ENCODE assay signal across 33 mouse cellular contexts in genomic region chr2:67446772-67447171, GRCm38 (mm10). TPM values are rescaled to one million over a fixed set of nuclear protein-coding genes. Genes with fewer than 3 reads are reported as not detected.
DNase-seq lines count a peak whose midpoint lies in the region; ATAC-seq and TF ChIP-seq lines count a peak whose summit lies in the region.
"Had no signal": no experiment of that assay in that cellular context is flagged by ENCODE, and none has a peak within 500 bp of the region (broad histone marks: within the 10 kb centered on the region; RNA-seq: fewer than 3 reads in every experiment).

No protein-coding gene starts in this region.

- peak overlapping the region; percentile 51; the same call in 1 of the 2 replicates for H3K9ac ChIP-seq in heart, adult 2 months (ENCODE audit: low read depth, low read length)
- no peak overlapping the region for H3K9ac ChIP-seq in heart, embryonic 12.5 days
- H3K9ac ChIP-seq: embryonic facial prominence, embryonic 15.5 days; forebrain, embryonic 12.5 days; forebrain, postnatal 0 days; intestine, embryonic 15.5 days; limb, embryonic 15.5 days; liver, embryonic 13.5 days; midbrain, embryonic 12.5 days; neural tube, embryonic 13.5 days had no signal

- H3K27ac ChIP-seq in heart, adult 2 months = peak overlapping the region; percentile 89
- H3K27ac ChIP-seq in heart, embryonic 12.5 days (ENCODE audit: poor library complexity, severe bottlenecking) = no peak overlapping the region
- H3K27ac ChIP-seq: embryonic facial prominence, embryonic 15.5 days; forebrain, embryonic 12.5 days; hindbrain, postnatal 0 days; intestine, embryonic 15.5 days; kidney, postnatal 0 days; limb, embryonic 10.5 days; limb, embryonic 15.5 days; liver, embryonic 13.5 days; midbrain, embryonic 12.5 days; neural tube, embryonic 13.5 days had no signal

- 60% methylated on average over 1 of the region's 1 CpGs for WGBS in heart, adult 2 months
- 59% methylated on average over 1 of the region's 1 CpGs for WGBS in heart, embryonic 12.5 days

- no peaks in the 10 kb centered on the region for H3K79me2 ChIP-seq in heart, adult 2 months (replicated peaks; ENCODE audit: control insufficient read depth, insufficient read depth, low read length)
- no peaks in the 10 kb centered on the region for H3K79me2 ChIP-seq in myocyte (ENCODE audit: control insufficient read depth, insufficient read depth)

- intact Hi-C loops in heart, adult 2 months (cut with DNase I) = loop anchor here (5.0 kb wide), 1 partner anchor 61 kb away; no protein-coding TSS in a partner anchor
- intact Hi-C loops in heart, postnatal 10 days (cut with DNase I) = no loop called here

- TF ChIP-seq POLR2A in heart, adult 2 months (IDR thresholded peaks at IDR 0.05; ENCODE audit: insufficient read depth, low read depth, low read length) = no peak
- no peak for TF ChIP-seq POLR2A in myocyte (IDR thresholded peaks at IDR 0.05; ENCODE audit: insufficient read length, low read depth)

- ATAC-seq in heart, embryonic 12.5 days (ENCODE audit: insufficient number of reproducible peaks, low FRiP score) = no peak
- ATAC-seq in activated CD4-positive, CD25-positive, alpha-beta regulatory T cell, adult 4 months = no peak
- ATAC-seq: forebrain, postnatal 0 days; hindbrain, postnatal 0 days; intestine, embryonic 15.5 days; lung, postnatal 0 days had no signal

- no peaks in the 10 kb centered on the region for H3K27me3 ChIP-seq in heart, adult 2 months (ENCODE audit: control insufficient read depth, insufficient read depth, low read length)
- no peaks in the 10 kb centered on the region for H3K27me3 ChIP-seq in heart, embryonic 12.5 days (replicated peaks)
- H3K27me3 ChIP-seq in myocyte (ENCODE audit: control insufficient read depth, insufficient read depth, insufficient read length) = no peaks in the 10 kb centered on the region
- H3K27me3 ChIP-seq: embryonic facial prominence, embryonic 15.5 days; forebrain, embryonic 12.5 days; intestine, embryonic 15.5 days; limb, embryonic 15.5 days; liver, embryonic 13.5 days; megakaryocyte, embryonic 14.5 days; midbrain, embryonic 12.5 days; neural tube, embryonic 13.5 days had no signal

- no peak overlapping the region for H3K4me2 ChIP-seq in heart, embryonic 12.5 days
- peak overlapping the region; percentile 64 for H3K4me2 ChIP-seq in myocyte (ENCODE audit: low read depth)
- H3K4me2 ChIP-seq: forebrain, embryonic 12.5 days; intestine, embryonic 15.5 days; limb, embryonic 15.5 days; liver, embryonic 13.5 days; midbrain, embryonic 12.5 days; neural tube, embryonic 13.5 days had no signal

- H3ac ChIP-seq in myocyte (ENCODE audit: control insufficient read depth, insufficient read length) = no peak overlapping the region

- no peaks in the 10 kb centered on the region; the same call in 1 of the 2 replicates for H3K4me1 ChIP-seq in heart, adult 2 months (ENCODE audit: control insufficient read depth, insufficient read depth, low read length)
- H3K4me1 ChIP-seq in heart, embryonic 12.5 days (replicated peaks) = no peaks in the 10 kb centered on the region
- H3K4me1 ChIP-seq: embryonic facial prominence, embryonic 15.5 days; forebrain, embryonic 12.5 days; intestine, embryonic 15.5 days; limb, embryonic 10.5 days; limb, embryonic 15.5 days; liver, embryonic 13.5 days; megakaryocyte, embryonic 14.5 days; midbrain, embryonic 12.5 days; neural tube, embryonic 13.5 days had no signal

- no peaks in the 10 kb centered on the region for H3K9me3 ChIP-seq in heart, embryonic 12.5 days (replicated peaks)
- H3K9me3 ChIP-seq: embryonic facial prominence, embryonic 15.5 days; forebrain, embryonic 12.5 days; intestine, embryonic 15.5 days; limb, embryonic 10.5 days; limb, embryonic 15.5 days; liver, embryonic 13.5 days; megakaryocyte, embryonic 14.5 days; midbrain, embryonic 12.5 days; neural tube, embryonic 13.5 days had no signal

- TF ChIP-seq EP300 in heart, adult 2 months (IDR thresholded peaks at IDR 0.05; ENCODE audit: insufficient read depth, low read depth, low read length) = no peak

- no peaks in the 10 kb centered on the region; the same call in none of the 2 replicates for H3K36me3 ChIP-seq in heart, adult 2 months (ENCODE audit: control insufficient read depth, insufficient read depth, low read length)
- H3K36me3 ChIP-seq in heart, embryonic 12.5 days = no peaks in the 10 kb centered on the region
- no peaks in the 10 kb centered on the region for H3K36me3 ChIP-seq in myocyte (ENCODE audit: control insufficient read depth, insufficient read depth)
- H3K36me3 ChIP-seq: embryonic facial prominence, embryonic 15.5 days; forebrain, embryonic 12.5 days; intestine, embryonic 15.5 days; limb, embryonic 10.5 days; limb, embryonic 15.5 days; liver, embryonic 13.5 days; midbrain, embryonic 12.5 days; neural tube, embryonic 13.5 days had no signal

- peak overlapping the region; percentile 53 for H3K4me3 ChIP-seq in heart, adult 2 months
- no peak overlapping the region for H3K4me3 ChIP-seq in heart, embryonic 12.5 days
- H3K4me3 ChIP-seq in myocyte = no peak overlapping the region
- H3K4me3 ChIP-seq: forebrain, embryonic 12.5 days; intestine, embryonic 15.5 days; limb, embryonic 10.5 days; limb, embryonic 15.5 days; liver, embryonic 13.5 days; megakaryocyte, embryonic 14.5 days; midbrain, embryonic 12.5 days; neural tube, embryonic 13.5 days had no signal

- DNase-seq in heart, adult 2 months = no peak
- DNase-seq in heart, postnatal 4 days = no peak
- DNase-seq in heart, postnatal 10 days = peak; percentile 5 to 6
- DNase-seq: B cell, adult 2 months; cerebellum, adult 9-10 months; forebrain, postnatal 0 days; liver, embryonic 13.5 days; lung, adult 18-20 months; lung, postnatal 4 days had no signal

- no peak for TF ChIP-seq CTCF in heart, adult 2 months (IDR thresholded peaks at IDR 0.05)

TF ChIP-seq in myocyte, 11 proteins besides CTCF, POLR2A, EP300 and RAD21:
- no peak for TF ChIP-seq E2F4 (IDR thresholded peaks at IDR 0.05; ENCODE audit: insufficient read depth)
- no peak for TF ChIP-seq TCF12 (IDR thresholded peaks at IDR 0.05; ENCODE audit: insufficient read depth, poor library complexity, severe bottlenecking)
- no peak for TF ChIP-seq CEBPB (IDR thresholded peaks at IDR 0.05; ENCODE audit: insufficient read depth, poor library complexity, severe bottlenecking)
- TF ChIP-seq REST (IDR thresholded peaks at IDR 0.05; ENCODE audit: insufficient read depth, insufficient read length) = no peak
- TF ChIP-seq TCF3 (IDR thresholded peaks at IDR 0.05; ENCODE audit: insufficient read length, low read depth) = no peak
- no peak for TF ChIP-seq POLR2AphosphoS2 (IDR thresholded peaks at IDR 0.05; ENCODE audit: insufficient read length, low read depth)
- TF ChIP-seq MYOG (IDR thresholded peaks at IDR 0.05; ENCODE audit: control insufficient read depth in 1 of 3, insufficient read depth in 1 of 3, insufficient read length in 2 of 3, low read depth in 2 of 3) = no peak
- no peak for TF ChIP-seq MAX (IDR thresholded peaks at IDR 0.05; ENCODE audit: low read depth)
- no peak for TF ChIP-seq USF1 (IDR thresholded peaks at IDR 0.05; ENCODE audit: low read depth)
- TF ChIP-seq MYOD1 (IDR thresholded peaks at IDR 0.05; ENCODE audit: control insufficient read depth in 1 of 3, insufficient read length in 2 of 3, low read depth in 2 of 3) = no peak

RNA-seq across cellular contexts. Expression of gene Xirp2, which starts 1.0 kb away (rescaled TPM):
- 100 to 1,000 TPM; 268 to 321 TPM for total RNA-seq in heart, adult 2 months (2021)
- 13.6 and 38.6 TPM in 2 replicates for polyA plus RNA-seq in heart, adult 2 months (2012; rRNA removed)
- total RNA-seq in heart, postnatal 4 days (2021) = 10 to 100 TPM; 36.4 to 37.8 TPM
- 100 to 1,000 TPM in 1 of 2 experiments, 10 to 100 TPM in 1; 92.2 to 142 TPM for total RNA-seq in heart, postnatal 10 days (2021)
- polyA plus RNA-seq in heart, embryonic 12.5 days (2016; fragmentation: Nextera tagmentation; extraction: Ambion mirVana) = 0.08 and 0.13 TPM in 2 replicates
- 0.46 TPM for polyA plus RNA-seq in myocyte (2012; fragmentation: generic; extraction: Trizol)
- not detected for polyA plus RNA-seq in activated CD4-positive, CD25-positive, alpha-beta regulatory T cell, adult 4 months (2017; shearing (Covaris generic))
- total RNA-seq: forebrain, postnatal 0 days; hindbrain, postnatal 0 days; layer of hippocampus, postnatal 25 days had no signal
- polyA plus RNA-seq: forebrain, embryonic 12.5 days; forebrain, postnatal 0 days; hindbrain, embryonic 11.5 days; hindbrain, postnatal 0 days; intestine, embryonic 15.5 days; kidney, postnatal 0 days; limb, embryonic 10.5 days; liver, embryonic 13.5 days; lung, postnatal 0 days; midbrain, embryonic 12.5 days; neural tube, embryonic 13.5 days; testis, adult 2 months had no signal

RNA-seq across cellular contexts. Expression of gene Gm26727, which starts 13.8 kb away (rescaled TPM):
- not detected for total RNA-seq in heart, adult 2 months (2021)
- polyA plus RNA-seq in heart, adult 2 months (2012; rRNA removed) = not detected in 2 replicates
- total RNA-seq in heart, postnatal 4 days (2021) = not detected
- not detected for total RNA-seq in heart, postnatal 10 days (2021)
- polyA plus RNA-seq in heart, embryonic 12.5 days (2016; fragmentation: Nextera tagmentation; extraction: Ambion mirVana) = not detected in 2 replicates
- not detected for polyA plus RNA-seq in myocyte (2012; fragmentation: generic; extraction: Trizol)
- polyA plus RNA-seq in activated CD4-positive, CD25-positive, alpha-beta regulatory T cell, adult 4 months (2017; shearing (Covaris generic)) = not detected
- total RNA-seq: adrenal gland, postnatal 10 days; ES-E14; forebrain, postnatal 0 days; hindbrain, postnatal 0 days; layer of hippocampus, adult 8-10 months; layer of hippocampus, postnatal 25 days; midbrain, postnatal 0 days had no signal
- polyA plus RNA-seq: embryonic facial prominence, embryonic 15.5 days; forebrain, embryonic 12.5 days; forebrain, postnatal 0 days; gonadal fat pad, adult 2 months; heart, embryonic 14.5 days; hindbrain, embryonic 11.5 days; hindbrain, postnatal 0 days; intestine, embryonic 15.5 days; kidney, adult 2 months; kidney, postnatal 0 days; limb, embryonic 10.5 days; limb, embryonic 15.5 days; liver, embryonic 13.5 days; lung, postnatal 0 days; midbrain, embryonic 12.5 days; midbrain, postnatal 0 days; neural tube, embryonic 13.5 days; testis, adult 2 months had no signal

RNA-seq across cellular contexts. Expression of gene Gm21830, which starts 33.2 kb away (rescaled TPM):
- not detected for total RNA-seq in heart, adult 2 months (2021)
- not detected in 2 replicates for polyA plus RNA-seq in heart, adult 2 months (2012; rRNA removed)
- not detected for total RNA-seq in heart, postnatal 4 days (2021)
- total RNA-seq in heart, postnatal 10 days (2021) = not detected
- polyA plus RNA-seq in heart, embryonic 12.5 days (2016; fragmentation: Nextera tagmentation; extraction: Ambion mirVana) = not detected in 2 replicates
- polyA plus RNA-seq in myocyte (2012; fragmentation: generic; extraction: Trizol) = not detected
- polyA plus RNA-seq in activated CD4-positive, CD25-positive, alpha-beta regulatory T cell, adult 4 months (2017; shearing (Covaris generic)) = not detected
- total RNA-seq: adrenal gland, postnatal 10 days; ES-E14; forebrain, postnatal 0 days; hindbrain, postnatal 0 days; layer of hippocampus, adult 8-10 months; layer of hippocampus, postnatal 25 days; midbrain, postnatal 0 days had no signal
- polyA plus RNA-seq: embryonic facial prominence, embryonic 15.5 days; forebrain, embryonic 12.5 days; forebrain, postnatal 0 days; gonadal fat pad, adult 2 months; heart, embryonic 14.5 days; hindbrain, embryonic 11.5 days; hindbrain, postnatal 0 days; intestine, embryonic 15.5 days; kidney, adult 2 months; kidney, postnatal 0 days; limb, embryonic 10.5 days; limb, embryonic 15.5 days; liver, embryonic 13.5 days; lung, postnatal 0 days; midbrain, embryonic 12.5 days; midbrain, postnatal 0 days; neural tube, embryonic 13.5 days; testis, adult 2 months had no signal

Comparison
In these comparisons a context has a peak if more than half of its experiments do, and no peak if none do; other contexts are left out.
1. DNase-seq: peak in heart, postnatal 10 days (2 of 2); none in heart, adult 2 months (0 of 2) and heart, postnatal 4 days (single experiment).